Mouse (Mus musculus): ENCODE data around the gene Neurl3.

DNA sequence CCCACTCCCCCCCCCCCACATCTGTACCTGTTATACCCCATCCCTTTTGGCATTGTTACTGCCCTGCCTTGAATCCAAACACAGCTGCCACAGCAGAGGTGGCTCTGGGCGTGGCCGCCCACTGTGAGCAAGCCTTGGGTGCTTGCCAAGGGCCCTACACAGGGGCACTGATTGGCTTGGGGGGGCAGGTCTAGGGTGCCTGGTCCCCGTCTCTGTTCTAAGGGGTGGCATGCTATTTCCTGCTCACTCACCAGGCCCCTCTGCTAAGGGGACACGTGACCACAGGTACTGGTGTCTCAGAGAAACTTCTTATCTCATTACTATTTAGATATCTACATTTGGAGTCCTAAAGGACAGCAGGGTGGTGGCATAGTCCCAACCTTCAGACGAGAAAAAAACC lies 1.9 kb downstream of the Neurl3 start:
- TF ChIP-seq GATA1 (IDR thresholded peaks at IDR 0.05; ENCODE audit: borderline replicate concordance, low read length) (no peak), FLI1 (IDR thresholded peaks at IDR 0.05; ENCODE audit: low read length) (no peak)
